Mouse (Mus musculus) forebrain, embryonic 13.5 days (tissue): ENCODE data around the gene Szrd1. TPM values are rescaled to one million over a fixed set of nuclear protein-coding genes. Genes with fewer than 3 reads are reported as not detected.
A peak's percentile ranks its signal among the peaks of the same experiment; 100 is the strongest.

Source experiments
- ATAC-seq: fragments of 200-750 bp; cut with Nextera tagmentation; 2 replicates; pipeline ENCODE4 v1.8.0; 2017
- H3K27ac ChIP-seq: fragments of 300-500 bp; sonication (generic); 2 replicates; pipeline ENCODE4 v1.5.1; 2015; ENCODE audit warnings: inconsistent platforms, mild to moderate bottlenecking, moderate library complexity
- H3K27me3 ChIP-seq: fragments of 300-500 bp; sonication (generic); 2 replicates; pipeline ENCODE4 v1.6.1; 2015; ENCODE audit warnings: mild to moderate bottlenecking, inconsistent platforms
- H3K36me3 ChIP-seq: fragments of 300-500 bp; sonication (generic); 2 replicates; pipeline ENCODE4 v1.6.1; 2015; ENCODE audit warnings: mild to moderate bottlenecking, inconsistent platforms; ENCODE audit not compliant: poor library complexity, severe bottlenecking
- H3K4me1 ChIP-seq: fragments of 300-500 bp; sonication (generic); 2 replicates; pipeline ENCODE4 v1.6.1; 2015; ENCODE audit warnings: inconsistent platforms
- H3K4me2 ChIP-seq: fragments of 300-500 bp; sonication (generic); 2 replicates; pipeline ENCODE4 v1.6.1; 2015; ENCODE audit warnings: inconsistent platforms, mild to moderate bottlenecking, moderate library complexity
- H3K4me3 ChIP-seq: fragments of 300-500 bp; sonication (generic); 2 replicates; pipeline ENCODE4 v1.5.1; 2015; ENCODE audit warnings: mild to moderate bottlenecking, inconsistent platforms
- H3K9ac ChIP-seq: fragments of 300-500 bp; sonication (generic); 2 replicates; pipeline ENCODE4 v1.6.1; 2015; ENCODE audit warnings: mild to moderate bottlenecking, inconsistent platforms
- H3K9me3 ChIP-seq: fragments of 300-500 bp; sonication (generic); replicated peaks from 2 replicates; pipeline ENCODE4 v1.6.1; 2016; ENCODE audit warnings: inconsistent platforms
- WGBS: fragments of 180-500 bp; shearing (Covaris S2); methylation state at CpG from one replicate; pipeline ENCODE4 v1.1.7; 2015; 5-methylcytosine and 5-hydroxymethylcytosine counted together
- polyA plus RNA-seq: library from polyadenylated mRNA; unstranded; fragments of >200 nt; fragmentation: Nextera tagmentation; extraction: Ambion mirVana; gene quantifications from 2 replicates; pipeline ENCODE4 v1.2.1, GENCODE M21; 2015

The Szrd1 gene
- polyA plus RNA-seq, 1 experiment from 2014 or later = 29.3 TPM

- Histone ChIP-seq H3K9me3 (no peaks in the 10 kb centered on the region), H3K4me2 (no peak overlapping the region), H3K4me1 (peaks cover 23% of the 10 kb centered on the region), H3K4me3 (no peak overlapping the region), H3K9ac (no peak overlapping the region), H3K36me3 (peaks cover 56% of the 10 kb centered on the region), H3K27me3 (no peaks in the 10 kb centered on the region), H3K27ac (no peak overlapping the region)
- 95% methylated on average over 4 of the region's 4 CpGs for WGBS
- ATAC-seq = no peak
These were observed 65.5 kb downstream of the Szrd1 start for GRCm38 (mm10) chr4:141074109-141074508.

DNA sequence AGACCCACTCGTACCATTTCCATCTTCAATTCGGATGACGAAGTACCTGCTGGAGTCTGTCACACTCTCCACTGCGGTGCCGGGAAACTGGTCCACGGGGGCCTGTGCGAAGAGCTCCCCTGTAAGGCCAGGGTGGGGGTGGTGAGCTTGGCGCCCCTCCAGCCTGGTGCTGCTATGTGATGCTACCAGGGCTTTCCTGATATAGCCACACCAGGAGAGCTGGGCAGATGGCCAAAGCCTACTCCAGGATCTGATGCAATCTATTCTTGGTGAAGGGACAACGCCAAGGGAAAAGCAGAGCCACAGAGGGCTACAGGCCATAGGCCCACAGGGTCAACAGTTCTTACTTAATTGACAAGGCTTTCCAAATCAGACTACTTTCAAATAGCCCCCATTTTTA, 65.9 kb downstream of the Szrd1 start:
- H3K27me3 ChIP-seq = no peaks in the 10 kb centered on the region
- H3K4me1 ChIP-seq = peaks cover 23% of the 10 kb centered on the region
- no peak for ATAC-seq
- H3K9me3 ChIP-seq = no peaks in the 10 kb centered on the region
- H3K4me3 ChIP-seq = no peak overlapping the region
- H3K36me3 ChIP-seq = peaks cover 61% of the 10 kb centered on the region
- H3K27ac ChIP-seq = no peak overlapping the region
- 85% methylated on average over 9 of the region's 9 CpGs for WGBS
- H3K4me2 ChIP-seq = no peak overlapping the region
- H3K9ac ChIP-seq = no peak overlapping the region

- no peak overlapping the region for H3K9ac ChIP-seq
- peaks cover 72% of the 10 kb centered on the region for H3K36me3 ChIP-seq
- no peaks in the 10 kb centered on the region for H3K9me3 ChIP-seq
- peaks cover 21% of the 10 kb centered on the region for H3K4me1 ChIP-seq
- no peaks in the 10 kb centered on the region for H3K27me3 ChIP-seq
- WGBS = 94% methylated on average over 11 of the region's 11 CpGs
- H3K4me3 ChIP-seq = no peak overlapping the region
- ATAC-seq = no peak
- H3K4me2 ChIP-seq = no peak overlapping the region
- no peak overlapping the region for H3K27ac ChIP-seq
These were observed 67.1 kb downstream of the Szrd1 start for GRCm38 (mm10) chr4:141072502-141072901.

- no peak overlapping the region for H3K4me3 ChIP-seq
- 63% methylated on average over 4 of the region's 4 CpGs for WGBS
- H3K4me1 ChIP-seq = peaks cover 12% of the 10 kb centered on the region
- H3K9me3 ChIP-seq = no peaks in the 10 kb centered on the region
- no peaks in the 10 kb centered on the region for H3K27me3 ChIP-seq
- no peak overlapping the region for H3K9ac ChIP-seq
- no peak overlapping the region for H3K4me2 ChIP-seq
- no peak overlapping the region for H3K27ac ChIP-seq
- ATAC-seq = no peak
- H3K36me3 ChIP-seq = peaks cover 90% of the 10 kb centered on the region
These were observed 69.8 kb downstream of the Szrd1 start for GRCm38 (mm10) chr4:141069731-141070130.

DNA sequence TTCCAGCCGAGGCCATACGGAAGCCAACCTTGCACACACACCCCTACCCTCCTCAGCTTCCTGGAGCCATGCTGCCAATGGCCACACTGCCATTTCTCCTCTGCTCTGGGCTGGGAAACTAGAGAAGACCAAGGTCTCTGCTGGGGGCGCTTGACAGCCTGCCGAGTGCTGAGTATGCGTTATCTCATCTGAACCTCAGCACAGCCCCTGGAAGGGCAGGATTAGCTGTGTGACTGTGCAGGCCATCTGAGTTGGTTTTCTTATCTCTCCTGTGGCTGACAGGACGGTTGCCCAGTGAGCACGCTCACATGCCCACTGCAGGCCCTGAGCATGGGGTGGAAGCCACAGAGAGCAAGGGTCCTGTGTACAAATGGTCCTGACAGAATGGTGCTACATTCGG, 70.9 kb downstream of the Szrd1 start:
- no peak for ATAC-seq
- H3K4me1 ChIP-seq = peaks cover 7% of the 10 kb centered on the region
- no peak overlapping the region for H3K4me3 ChIP-seq
- no peaks in the 10 kb centered on the region for H3K9me3 ChIP-seq
- no peak overlapping the region for H3K9ac ChIP-seq
- peaks cover 81% of the 10 kb centered on the region for H3K36me3 ChIP-seq
- no peak overlapping the region for H3K27ac ChIP-seq
- no peak overlapping the region for H3K4me2 ChIP-seq
- H3K27me3 ChIP-seq = no peaks in the 10 kb centered on the region
- WGBS = 94% methylated on average over 8 of the region's 8 CpGs

- 89% methylated on average over 9 of the region's 9 CpGs for WGBS
- Histone ChIP-seq H3K4me1 (peaks cover 5% of the 10 kb centered on the region), H3K27me3 (no peaks in the 10 kb centered on the region), H3K9ac (no peak overlapping the region), H3K9me3 (no peaks in the 10 kb centered on the region), H3K4me2 (no peak overlapping the region), H3K27ac (0 out of 2 replicates have a peak overlapping the region, but pooled peaks have one; percentile 8), H3K4me3 (no peak overlapping the region), H3K36me3 (peaks cover 72% of the 10 kb centered on the region)
- no peak for ATAC-seq
These were observed 72.0 kb downstream of the Szrd1 start for GRCm38 (mm10) chr4:141067516-141068046.

DNA sequence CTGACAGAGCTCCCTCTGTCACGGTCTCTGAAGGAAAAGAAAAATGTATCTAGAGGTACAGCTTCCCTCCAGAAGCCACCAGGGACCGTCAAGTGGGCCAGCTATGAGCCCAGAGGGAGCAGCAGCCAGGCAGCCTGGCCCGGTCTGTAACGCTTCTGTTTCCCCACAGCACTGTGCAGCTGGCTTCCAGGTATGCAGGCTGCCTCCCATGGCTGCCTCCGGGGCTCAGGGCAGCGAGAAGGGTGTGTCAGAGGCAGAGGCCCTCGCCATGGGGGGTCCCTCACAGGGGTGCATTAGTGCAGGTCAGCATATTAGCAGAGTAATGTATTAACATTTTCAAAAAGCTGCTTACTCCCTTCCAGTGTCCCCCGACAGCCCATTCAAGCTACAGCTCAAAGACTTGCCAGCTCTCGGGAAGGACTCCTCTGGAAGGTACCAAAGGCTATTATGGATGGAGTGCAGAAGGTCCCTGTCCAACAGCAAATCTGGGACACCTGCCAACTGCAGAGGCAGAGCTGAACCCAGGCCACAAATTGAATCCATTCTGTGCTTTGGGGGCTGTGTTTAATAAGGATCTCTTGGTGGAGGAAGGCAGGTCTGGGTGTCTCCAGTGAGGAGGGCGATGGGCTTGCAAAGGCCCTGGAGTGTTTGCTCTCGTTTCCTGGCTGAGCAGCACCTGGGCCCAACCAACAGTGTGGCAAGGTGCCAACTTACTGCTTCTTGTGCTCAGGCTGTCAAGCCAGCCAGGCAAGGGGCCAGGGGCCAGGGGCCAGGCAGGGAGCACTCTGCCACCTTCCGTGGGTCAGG, 72.7 kb downstream of the Szrd1 start:
- Histone ChIP-seq H3K4me1 (peaks cover 5% of the 10 kb centered on the region), H3K36me3 (peaks cover 65% of the 10 kb centered on the region), H3K9ac (no peak overlapping the region), H3K9me3 (no peaks in the 10 kb centered on the region), H3K4me2 (no peak overlapping the region), H3K27ac (0 out of 2 replicates have a peak overlapping the region, but pooled peaks have one; percentile 8), H3K4me3 (no peak overlapping the region), H3K27me3 (no peaks in the 10 kb centered on the region)
- WGBS = 78% methylated on average over 12 of the region's 12 CpGs
- no peak for ATAC-seq

- H3K9me3 ChIP-seq = no peaks in the 10 kb centered on the region
- no peak overlapping the region for H3K4me3 ChIP-seq
- H3K36me3 ChIP-seq = peaks cover 47% of the 10 kb centered on the region
- H3K4me2 ChIP-seq = no peak overlapping the region
- H3K27me3 ChIP-seq = no peaks in the 10 kb centered on the region
- H3K4me1 ChIP-seq = peaks cover 15% of the 10 kb centered on the region
- no peak overlapping the region for H3K27ac ChIP-seq
- ATAC-seq = peak; percentile 62
- 5% methylated on average over 8 of the region's 8 CpGs for WGBS
- H3K9ac ChIP-seq = no peak overlapping the region
These were observed 74.5 kb downstream of the Szrd1 start for GRCm38 (mm10) chr4:141065123-141065522.

GRCm38 (mm10) chr4:141064104-141064659, 75.4 kb downstream of the Szrd1 start:
- Histone ChIP-seq H3K27ac (no peak overlapping the region), H3K36me3 (peaks cover 39% of the 10 kb centered on the region), H3K4me3 (no peak overlapping the region), H3K4me1 (peaks cover 24% of the 10 kb centered on the region), H3K4me2 (no peak overlapping the region), H3K9me3 (no peaks in the 10 kb centered on the region), H3K9ac (no peak overlapping the region), H3K27me3 (no peaks in the 10 kb centered on the region)
- 79% methylated on average over 4 of the region's 4 CpGs for WGBS
- ATAC-seq = no peak

Other genes starting within 250 kb of the Szrd1 start
- 0.06 and 0.12 TPM in 2 replicates for gene Padi2, start 233.4 kb downstream of the Szrd1 start, polyA plus RNA-seq
- 478 and 480 TPM in 2 replicates for gene Sdhb, start 178.6 kb downstream of the Szrd1 start, polyA plus RNA-seq
- gene Atp13a2, start 152.9 kb downstream of the Szrd1 start, polyA plus RNA-seq = 76.9 and 85.9 TPM in 2 replicates
- gene Mfap2, start 129.4 kb downstream of the Szrd1 start, polyA plus RNA-seq = 253 and 270 TPM in 2 replicates
- gene Crocc, start 79.2 kb downstream of the Szrd1 start, polyA plus RNA-seq = 7.4 and 7.7 TPM in 2 replicates
- 44.9 and 48.0 TPM in 2 replicates for gene Necap2, start 61.4 kb downstream of the Szrd1 start, polyA plus RNA-seq
- 0.20 and 0.30 TPM in 2 replicates for gene Spata21, start 51.4 kb downstream of the Szrd1 start, polyA plus RNA-seq
- gene Fbxo42, start 8.1 kb upstream of the Szrd1 start, polyA plus RNA-seq = 19.7 and 20.0 TPM in 2 replicates
- 6.1 and 7.1 TPM in 2 replicates for gene Rsg1, start 74.2 kb upstream of the Szrd1 start, polyA plus RNA-seq
- 0.96 and 1.2 TPM in 2 replicates for gene Arhgef19, start 99.7 kb upstream of the Szrd1 start, polyA plus RNA-seq
- 1.0 and 1.3 TPM in 2 replicates for gene Epha2, start 161.5 kb upstream of the Szrd1 start, polyA plus RNA-seq
- 3.3 and 3.8 TPM in 2 replicates for gene Fam131c, start 228.4 kb upstream of the Szrd1 start, polyA plus RNA-seq